ENCODE assay signal across 8 mouse cellular contexts in the genomic region with DNA sequence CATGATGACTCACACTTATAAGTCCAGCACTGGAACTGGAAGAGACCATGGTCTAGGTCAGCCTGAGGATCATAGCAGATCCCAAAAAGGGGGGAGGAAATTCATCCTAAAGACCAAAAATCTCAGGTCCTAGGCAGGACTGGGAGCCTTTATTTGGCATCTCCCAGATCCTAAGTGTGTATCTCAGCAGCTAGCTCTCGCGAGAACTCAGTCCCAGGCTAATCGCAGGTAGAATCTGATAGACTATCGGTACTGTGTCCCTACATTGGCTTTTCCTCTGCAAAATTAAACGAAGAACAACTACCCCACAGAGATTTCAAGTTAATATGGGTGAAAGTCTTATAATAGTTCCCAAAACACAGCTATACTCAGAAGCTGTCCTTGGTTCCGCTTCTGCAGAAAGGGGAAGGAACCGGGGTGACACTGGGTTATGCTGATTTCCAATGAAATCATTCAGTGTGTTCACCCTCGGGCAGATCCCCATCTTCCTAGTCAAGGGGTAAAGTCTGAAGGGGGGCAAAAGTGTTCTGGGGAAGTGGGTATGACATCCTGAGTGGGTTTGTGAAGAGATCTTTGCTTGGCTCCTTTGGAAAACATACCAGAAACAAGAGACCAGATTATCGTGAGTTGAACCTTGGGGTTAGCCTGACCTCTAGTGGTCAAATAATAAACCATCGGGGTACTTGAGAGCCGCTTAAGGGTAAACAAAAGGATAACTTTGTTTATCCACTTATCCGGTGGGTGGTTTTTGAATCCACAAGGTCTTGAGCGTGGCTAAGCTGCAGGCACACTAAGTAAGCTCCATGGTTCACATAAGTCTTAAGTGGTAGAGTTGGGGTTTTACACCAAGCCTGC. TPM values are rescaled to one million over a fixed set of nuclear protein-coding genes. Genes with fewer than 3 reads are reported as not detected.
A peak's percentile ranks its signal among the peaks of the same experiment; 100 is the strongest.
DNase-seq lines count a peak whose midpoint lies in the region; ATAC-seq lines count a peak whose summit lies in the region.

No protein-coding gene starts in this region.

- no peak overlapping the region for H3K27ac ChIP-seq in hindbrain, embryonic 13.5 days
- no peak overlapping the region for H3K27ac ChIP-seq in limb, embryonic 10.5 days

- no peaks in the 10 kb centered on the region for H3K9me3 ChIP-seq in hindbrain, embryonic 13.5 days
- H3K9me3 ChIP-seq in limb, embryonic 10.5 days (replicated peaks): no peaks in the 10 kb centered on the region

- H3K9ac ChIP-seq in hindbrain, embryonic 13.5 days: no peak overlapping the region

- H3K4me1 ChIP-seq in hindbrain, embryonic 13.5 days (replicated peaks): peaks cover 4% of the 10 kb centered on the region; the same call in 1 of the 2 replicates
- no peaks in the 10 kb centered on the region for H3K4me1 ChIP-seq in limb, embryonic 10.5 days

- H3K27me3 ChIP-seq in hindbrain, embryonic 13.5 days: no peaks in the 10 kb centered on the region
- no peaks in the 10 kb centered on the region for H3K27me3 ChIP-seq in limb, embryonic 10.5 days (ENCODE audit: low read depth, poor library complexity, severe bottlenecking)

- no peak overlapping the region for H3K4me3 ChIP-seq in hindbrain, embryonic 13.5 days
- no peak overlapping the region for H3K4me3 ChIP-seq in limb, embryonic 10.5 days

- peak overlapping the region; percentile 9; the same call in 1 of the 2 replicates for H3K4me2 ChIP-seq in hindbrain, embryonic 13.5 days

- DNase-seq in right cerebral cortex, adult 2 months (ENCODE audit: low spot score in 2 of 2): peak; percentile 55 to 73
- DNase-seq in right cerebral cortex, postnatal 25 days: no peak
- DNase-seq in embryo, embryonic 9.5 days (ENCODE audit: extremely low spot score): peak; percentile 72
- DNase-seq in limb, embryonic 10.5 days (ENCODE audit: low spot score): peak; percentile 48
- DNase-seq in naive thymus-derived CD4-positive, alpha-beta T cell, adult 2 months (ENCODE audit: low read depth): peak; percentile 85
- no peak for DNase-seq in testis, postnatal 10 days (ENCODE audit: low spot score)

- ATAC-seq in activated CD4-positive, CD25-positive, alpha-beta regulatory T cell, adult 4 months: peak; percentile 79
- ATAC-seq in hindbrain, embryonic 13.5 days (ENCODE audit: low FRiP score): peak; percentile 36

- 48% methylated on average over 13 of the region's 13 CpGs for WGBS in hindbrain, embryonic 13.5 days
- WGBS in limb, embryonic 10.5 days: 46% methylated on average over 13 of the region's 13 CpGs

- H3K36me3 ChIP-seq in hindbrain, embryonic 13.5 days: no peaks in the 10 kb centered on the region
- H3K36me3 ChIP-seq in limb, embryonic 10.5 days: no peaks in the 10 kb centered on the region

RNA-seq across cellular contexts. Expression of a gene that starts 45.5 kb away (rescaled TPM):
- 10 to 100 TPM; 47.7 to 47.8 TPM for polyA plus RNA-seq in activated CD4-positive, CD25-positive, alpha-beta regulatory T cell, adult 4 months (2017; shearing (Covaris generic))
- 27.4 and 27.7 TPM in 2 replicates for polyA plus RNA-seq in hindbrain, embryonic 13.5 days (2015; fragmentation: Nextera tagmentation; extraction: Ambion mirVana)
- polyA plus RNA-seq in limb, embryonic 10.5 days (2016; fragmentation: Nextera tagmentation; extraction: Ambion mirVana): 27.5 and 28.9 TPM in 2 replicates

Comparison
In these comparisons a context has a peak if more than half of its experiments do, and no peak if none do; other contexts are left out.
1. DNase-seq: peak in right cerebral cortex, adult 2 months (2 of 2), embryo, embryonic 9.5 days (single experiment), limb, embryonic 10.5 days (single experiment) and naive thymus-derived CD4-positive, alpha-beta T cell, adult 2 months (single experiment); none in right cerebral cortex, postnatal 25 days (single experiment) and testis, postnatal 10 days (single experiment).